17 mouse cellular contexts compared by ENCODE assay signal in genomic region chr6:84156481-84157025, GRCm38 (mm10).
DNase-seq lines count a peak whose midpoint lies in the region; ATAC-seq lines count a peak whose summit lies in the region.
"Had no signal": no experiment of that assay in that cellular context is flagged by ENCODE, and none has a peak within 500 bp of the region (broad histone marks: within the 10 kb centered on the region; RNA-seq: fewer than 3 reads in every experiment).

No protein-coding gene starts in this region.

- DNase-seq in gastrocnemius, postnatal 25 days: peak; percentile 42
- no peak for DNase-seq in gastrocnemius, postnatal 10 days
- DNase-seq in ovary, adult 18-20 months (ENCODE audit: low spot score): peak; percentile 43
- DNase-seq in ovary, postnatal 10 days (ENCODE audit: low spot score): no peak
- DNase-seq in layer of hippocampus, postnatal 25 days (ENCODE audit: extremely low spot score in 1 of 2, low spot score in 1 of 2): no peak
- DNase-seq: cerebellum, adult 18-20 months; kidney, postnatal 10 days; liver, postnatal 0 days; lung, postnatal 36 days had no signal

- no peaks in the 10 kb centered on the region; the same call in 1 of the 2 replicates for H3K4me1 ChIP-seq in brown adipose tissue, adult 24 weeks (ENCODE audit: control insufficient read depth, insufficient read depth, insufficient read length, low read length)
- 0 out of 2 replicates have a peak, but pooled peaks cover 3% of the 10 kb centered on the region for H3K4me1 ChIP-seq in kidney, embryonic 15.5 days
- H3K4me1 ChIP-seq: forebrain, embryonic 15.5 days; hindbrain, embryonic 12.5 days; midbrain, embryonic 10.5 days; neural tube, embryonic 15.5 days; stomach, embryonic 15.5 days had no signal

- H3K27ac ChIP-seq in brown adipose tissue, adult 24 weeks (replicated peaks; ENCODE audit: low read depth, low read length): peak overlapping the region; percentile 51
- H3K27ac ChIP-seq in kidney, embryonic 15.5 days: no peak overlapping the region
- H3K27ac ChIP-seq: forebrain, embryonic 15.5 days; hindbrain, embryonic 12.5 days; limb, embryonic 15.5 days; midbrain, embryonic 10.5 days; neural tube, embryonic 15.5 days; stomach, embryonic 15.5 days had no signal

- no peak overlapping the region for H3K4me3 ChIP-seq in brown adipose tissue, adult 24 weeks (ENCODE audit: insufficient read depth, low read depth, low read length)
- H3K4me3 ChIP-seq in kidney, embryonic 15.5 days (replicated peaks): no peak overlapping the region
- H3K4me3 ChIP-seq: forebrain, embryonic 15.5 days; hindbrain, embryonic 12.5 days; limb, embryonic 15.5 days; midbrain, embryonic 10.5 days; neural tube, embryonic 15.5 days; stomach, embryonic 15.5 days had no signal

- 72% methylated on average over 4 of the region's 4 CpGs for WGBS in kidney, embryonic 15.5 days

- no peaks in the 10 kb centered on the region for H3K9me3 ChIP-seq in kidney, embryonic 15.5 days (replicated peaks)
- H3K9me3 ChIP-seq: forebrain, embryonic 15.5 days; hindbrain, embryonic 12.5 days; limb, embryonic 15.5 days; midbrain, embryonic 10.5 days; neural tube, embryonic 15.5 days; stomach, embryonic 15.5 days had no signal

- no peaks in the 10 kb centered on the region for H3K36me3 ChIP-seq in kidney, embryonic 15.5 days
- H3K36me3 ChIP-seq: forebrain, embryonic 15.5 days; hindbrain, embryonic 12.5 days; limb, embryonic 15.5 days; midbrain, embryonic 10.5 days; neural tube, embryonic 15.5 days; stomach, embryonic 15.5 days had no signal

- ATAC-seq in kidney, embryonic 15.5 days (replicated peaks; ENCODE audit: low FRiP score): no peak
- ATAC-seq: forebrain, embryonic 15.5 days; liver, postnatal 0 days had no signal

- H3K27me3 ChIP-seq in kidney, embryonic 15.5 days: no peaks in the 10 kb centered on the region
- H3K27me3 ChIP-seq: forebrain, embryonic 15.5 days; hindbrain, embryonic 12.5 days; limb, embryonic 15.5 days; neural tube, embryonic 15.5 days; stomach, embryonic 15.5 days had no signal

- H3K9ac ChIP-seq in kidney, embryonic 15.5 days: no peak overlapping the region
- H3K9ac ChIP-seq: forebrain, embryonic 15.5 days; hindbrain, embryonic 12.5 days; limb, embryonic 15.5 days; liver, postnatal 0 days; neural tube, embryonic 15.5 days; stomach, embryonic 15.5 days had no signal

- H3K4me2 ChIP-seq in kidney, embryonic 15.5 days: no peak overlapping the region
- H3K4me2 ChIP-seq: forebrain, embryonic 15.5 days; hindbrain, embryonic 12.5 days; limb, embryonic 15.5 days; neural tube, embryonic 15.5 days; stomach, embryonic 15.5 days had no signal

Comparison
In these comparisons a context has a peak if more than half of its experiments do, and no peak if none do; other contexts are left out.
1. DNase-seq: peak in gastrocnemius, postnatal 25 days (single experiment) and ovary, adult 18-20 months (single experiment); none in gastrocnemius, postnatal 10 days (single experiment), ovary, postnatal 10 days (single experiment) and layer of hippocampus, postnatal 25 days (0 of 2).